Mouse (Mus musculus): Measurements from ENCODE around the gene 4930426L09Rik. TPM values are rescaled to one million over a fixed set of nuclear protein-coding genes. Genes with fewer than 3 reads are reported as not detected.
A peak's percentile ranks its signal among the peaks of the same experiment; 100 is the strongest.
"Not testable (repeated sequence)": the region's sequence is repeated elsewhere in the genome, so short reads cannot be mapped to it uniquely, and the experiment has no call there.

4930426L09Rik gene
- polyA plus RNA-seq, 1 experiment from 2014 or later, result not detected

- no peak for ATAC-seq (ENCODE audit: low read depth)
- Histone ChIP-seq H3K4me3 (ENCODE audit: low read length) (peak overlapping the region; percentile 76), H3K27ac (ENCODE audit: low read length) (no peak overlapping the region), H3K4me1 (replicated peaks; ENCODE audit: control insufficient read depth, insufficient read depth, low read length) (peaks cover 14% of the 10 kb centered on the region), H3K36me3 (ENCODE audit: control insufficient read depth, insufficient read depth, low read length) (no peaks in the 10 kb centered on the region), H3K9ac (ENCODE audit: low read length) (peak overlapping the region; percentile 78), H3K9me3 (ENCODE audit: control insufficient read depth, low read length) (peaks cover under 1% of the 10 kb centered on the region; the same call in 1 of the 2 replicates), H3K4me2 (ENCODE audit: low read depth, low read length) (peak overlapping the region; percentile 72), H3K27me3 (ENCODE audit: control insufficient read depth, insufficient read depth, low read depth, low read length) (no peaks in the 10 kb centered on the region; the same call in 1 of the 2 replicates)
- WGBS, result 1% methylated on average over 25 of the region's 25 CpGs
Measured at GRCm38 (mm10) chr2:18996451-18997211, 1.5 kb upstream of the 4930426L09Rik start.

GRCm38 (mm10) chr2:18997387-18997971 lies 664 bp upstream of the 4930426L09Rik start:
- H3K4me1 ChIP-seq (replicated peaks; ENCODE audit: control insufficient read depth, insufficient read depth, low read length), result peaks cover 14% of the 10 kb centered on the region
- no peaks in the 10 kb centered on the region for H3K36me3 ChIP-seq (ENCODE audit: control insufficient read depth, insufficient read depth, low read length)
- H3K9ac ChIP-seq (ENCODE audit: low read length), result peak overlapping the region; percentile 78
- ATAC-seq (ENCODE audit: low read depth), result peak; percentile 78
- H3K9me3 ChIP-seq (ENCODE audit: control insufficient read depth, low read length), result no peaks in the 10 kb centered on the region
- under 1% methylated on average over 46 of the region's 46 CpGs for WGBS
- peak overlapping the region; percentile 76 for H3K4me3 ChIP-seq (ENCODE audit: low read length)
- H3K4me2 ChIP-seq (ENCODE audit: low read depth, low read length), result peak overlapping the region; percentile 72
- H3K27ac ChIP-seq (ENCODE audit: low read length), result peak overlapping the region; percentile 70
- no peaks in the 10 kb centered on the region; the same call in 1 of the 2 replicates for H3K27me3 ChIP-seq (ENCODE audit: control insufficient read depth, insufficient read depth, low read depth, low read length)

DNA sequence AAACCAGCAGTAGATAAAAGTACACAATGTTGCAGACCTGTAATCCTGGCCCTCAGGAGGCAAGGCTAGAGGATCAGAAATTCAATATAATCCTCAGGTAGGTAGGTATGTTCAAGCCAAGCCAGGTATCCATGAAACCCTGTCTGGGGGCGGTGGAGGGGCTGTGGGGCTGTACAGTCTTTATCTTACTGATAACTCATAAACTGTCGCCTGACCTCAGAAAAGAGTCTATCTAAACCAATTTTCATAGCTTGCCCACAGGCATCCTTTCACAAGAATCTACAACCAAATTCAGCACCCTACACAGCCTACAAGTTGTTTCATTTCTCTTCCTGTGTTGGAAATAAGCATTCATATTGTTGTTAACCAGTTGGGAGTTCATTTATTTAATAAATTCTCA lies 1.3 kb downstream of the 4930426L09Rik start:
- no peaks in the 10 kb centered on the region for H3K36me3 ChIP-seq (ENCODE audit: control insufficient read depth, insufficient read depth, low read length)
- no peak overlapping the region for H3K27ac ChIP-seq (ENCODE audit: low read length)
- no peaks in the 10 kb centered on the region; the same call in 1 of the 2 replicates for H3K27me3 ChIP-seq (ENCODE audit: control insufficient read depth, insufficient read depth, low read depth, low read length)
- H3K9ac ChIP-seq (ENCODE audit: low read length), result no peak overlapping the region
- 91% methylated on average over 2 of the region's 2 CpGs for WGBS
- ATAC-seq (ENCODE audit: low read depth), result no peak
- peaks cover 14% of the 10 kb centered on the region for H3K4me1 ChIP-seq (replicated peaks; ENCODE audit: control insufficient read depth, insufficient read depth, low read length)
- no peak overlapping the region for H3K4me3 ChIP-seq (ENCODE audit: low read length)
- no peaks in the 10 kb centered on the region for H3K9me3 ChIP-seq (ENCODE audit: control insufficient read depth, low read length)
- no peak overlapping the region for H3K4me2 ChIP-seq (ENCODE audit: low read depth, low read length)

GRCm38 (mm10) chr2:19004801-19005200 lies 6.7 kb downstream of the 4930426L09Rik start:
- Histone ChIP-seq H3K4me2 (ENCODE audit: low read depth, low read length) (no peak overlapping the region), H3K9me3 (ENCODE audit: control insufficient read depth, low read length) (no peaks in the 10 kb centered on the region), H3K27me3 (ENCODE audit: control insufficient read depth, insufficient read depth, low read depth, low read length) (no peaks in the 10 kb centered on the region), H3K36me3 (ENCODE audit: control insufficient read depth, insufficient read depth, low read length) (no peaks in the 10 kb centered on the region), H3K27ac (ENCODE audit: low read length) (no peak overlapping the region), H3K4me3 (ENCODE audit: low read length) (no peak overlapping the region), H3K4me1 (replicated peaks; ENCODE audit: control insufficient read depth, insufficient read depth, low read length) (no peaks in the 10 kb centered on the region), H3K9ac (ENCODE audit: low read length) (no peak overlapping the region)
- no peak for ATAC-seq (ENCODE audit: low read depth)
- WGBS, result 73% methylated on average over 10 of the region's 10 CpGs

GRCm38 (mm10) chr2:19006124-19006523 lies 8.0 kb downstream of the 4930426L09Rik start:
- WGBS, result 86% methylated on average over 7 of the region's 7 CpGs
- H3K9ac ChIP-seq (ENCODE audit: low read length), result no peak overlapping the region

GRCm38 (mm10) chr2:19007580-19007979 lies 9.4 kb downstream of the 4930426L09Rik start:
- ATAC-seq (ENCODE audit: low read depth), result no peak
- no peak overlapping the region for H3K4me3 ChIP-seq (ENCODE audit: low read length)
- no peak overlapping the region for H3K9ac ChIP-seq (ENCODE audit: low read length)
- H3K27me3 ChIP-seq (ENCODE audit: control insufficient read depth, insufficient read depth, low read depth, low read length), result no peaks in the 10 kb centered on the region
- no peaks in the 10 kb centered on the region for H3K36me3 ChIP-seq (ENCODE audit: control insufficient read depth, insufficient read depth, low read length)
- H3K27ac ChIP-seq (ENCODE audit: low read length), result no peak overlapping the region
- no peaks in the 10 kb centered on the region for H3K9me3 ChIP-seq (ENCODE audit: control insufficient read depth, low read length)
- no peak overlapping the region for H3K4me2 ChIP-seq (ENCODE audit: low read depth, low read length)
- H3K4me1 ChIP-seq (replicated peaks; ENCODE audit: control insufficient read depth, insufficient read depth, low read length), result no peaks in the 10 kb centered on the region
- WGBS, result 75% methylated on average over 4 of the region's 4 CpGs

More at GRCm38 (mm10) chr2:19006124-19006523, 8.0 kb downstream of the 4930426L09Rik start:
- Histone ChIP-seq H3K4me3 (ENCODE audit: low read length) (no peak overlapping the region), H3K4me2 (ENCODE audit: low read depth, low read length) (no peak overlapping the region), H3K27me3 (ENCODE audit: control insufficient read depth, insufficient read depth, low read depth, low read length) (no peaks in the 10 kb centered on the region), H3K9me3 (ENCODE audit: control insufficient read depth, low read length) (no peaks in the 10 kb centered on the region), H3K4me1 (replicated peaks; ENCODE audit: control insufficient read depth, insufficient read depth, low read length) (no peaks in the 10 kb centered on the region), H3K36me3 (ENCODE audit: control insufficient read depth, insufficient read depth, low read length) (no peaks in the 10 kb centered on the region), H3K27ac (ENCODE audit: low read length) (no peak overlapping the region)
- ATAC-seq (ENCODE audit: low read depth), result no peak

GRCm38 (mm10) chr2:19010541-19010940 lies 12.4 kb downstream of the 4930426L09Rik start:
- H3K4me3 ChIP-seq (ENCODE audit: low read length); H3K27ac ChIP-seq (ENCODE audit: low read length); H3K9ac ChIP-seq (ENCODE audit: low read length); H3K36me3 ChIP-seq (ENCODE audit: control insufficient read depth, insufficient read depth, low read length); H3K27me3 ChIP-seq (ENCODE audit: control insufficient read depth, insufficient read depth, low read depth, low read length); ATAC-seq (ENCODE audit: low read depth); H3K4me2 ChIP-seq (ENCODE audit: low read depth, low read length); H3K4me1 ChIP-seq (replicated peaks; ENCODE audit: control insufficient read depth, insufficient read depth, low read length); H3K9me3 ChIP-seq (ENCODE audit: control insufficient read depth, low read length): not testable (repeated sequence)
- WGBS, result 50% methylated on average over 1 of the region's 1 CpGs

DNA sequence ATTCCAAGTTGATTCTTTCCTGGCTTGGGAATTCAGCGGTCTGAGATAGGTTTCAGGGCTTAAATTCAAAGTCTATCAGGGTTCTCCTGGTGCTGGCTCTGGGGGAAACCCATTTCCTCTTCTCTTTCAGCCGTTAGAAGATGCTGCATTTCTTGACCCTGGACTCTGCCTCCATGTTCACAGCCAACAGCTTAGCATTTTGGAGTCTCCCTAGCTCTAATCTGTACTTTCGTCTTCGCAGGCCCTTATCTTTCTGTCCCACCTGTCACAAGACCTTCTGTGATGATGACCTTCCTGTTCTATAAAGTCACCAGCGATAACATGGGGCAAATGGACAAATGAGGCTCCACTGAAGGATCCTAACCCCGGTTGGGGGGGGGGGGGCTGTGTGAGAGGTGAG lies 13.3 kb downstream of the 4930426L09Rik start:
- Histone ChIP-seq H3K27ac (ENCODE audit: low read length) (no peak overlapping the region), H3K4me1 (replicated peaks; ENCODE audit: control insufficient read depth, insufficient read depth, low read length) (no peaks in the 10 kb centered on the region), H3K36me3 (ENCODE audit: control insufficient read depth, insufficient read depth, low read length) (no peaks in the 10 kb centered on the region), H3K9me3 (ENCODE audit: control insufficient read depth, low read length) (no peaks in the 10 kb centered on the region), H3K4me3 (ENCODE audit: low read length) (no peak overlapping the region), H3K9ac (ENCODE audit: low read length) (no peak overlapping the region), H3K4me2 (ENCODE audit: low read depth, low read length) (no peak overlapping the region), H3K27me3 (ENCODE audit: control insufficient read depth, insufficient read depth, low read depth, low read length) (no peaks in the 10 kb centered on the region)
- 65% methylated on average over 6 of the region's 6 CpGs for WGBS
- no peak for ATAC-seq (ENCODE audit: low read depth)

GRCm38 (mm10) chr2:19016348-19016747 lies 18.2 kb downstream of the 4930426L09Rik start:
- Histone ChIP-seq H3K9me3 (ENCODE audit: control insufficient read depth, low read length) (no peaks in the 10 kb centered on the region), H3K9ac (ENCODE audit: low read length) (no peak overlapping the region), H3K4me2 (ENCODE audit: low read depth, low read length) (no peak overlapping the region), H3K4me1 (replicated peaks; ENCODE audit: control insufficient read depth, insufficient read depth, low read length) (no peaks in the 10 kb centered on the region), H3K27me3 (ENCODE audit: control insufficient read depth, insufficient read depth, low read depth, low read length) (no peaks in the 10 kb centered on the region), H3K4me3 (ENCODE audit: low read length) (no peak overlapping the region), H3K36me3 (ENCODE audit: control insufficient read depth, insufficient read depth, low read length) (no peaks in the 10 kb centered on the region), H3K27ac (ENCODE audit: low read length) (no peak overlapping the region)
- no peak for ATAC-seq (ENCODE audit: low read depth)
- 67% methylated on average over 5 of the region's 5 CpGs for WGBS
